Mouse (Mus musculus) cerebellum, adult 9-11 months (tissue): ENCODE data around the gene Sdr9c7.
"Not testable (repeated sequence)": the region's sequence is repeated elsewhere in the genome, so short reads cannot be mapped to it uniquely, and the experiment has no call there.

Experiments
- DNase-seq: peaks from one replicate; pipeline ENCODE4 v3.0.0; 2022

The Sdr9c7 gene

DNA sequence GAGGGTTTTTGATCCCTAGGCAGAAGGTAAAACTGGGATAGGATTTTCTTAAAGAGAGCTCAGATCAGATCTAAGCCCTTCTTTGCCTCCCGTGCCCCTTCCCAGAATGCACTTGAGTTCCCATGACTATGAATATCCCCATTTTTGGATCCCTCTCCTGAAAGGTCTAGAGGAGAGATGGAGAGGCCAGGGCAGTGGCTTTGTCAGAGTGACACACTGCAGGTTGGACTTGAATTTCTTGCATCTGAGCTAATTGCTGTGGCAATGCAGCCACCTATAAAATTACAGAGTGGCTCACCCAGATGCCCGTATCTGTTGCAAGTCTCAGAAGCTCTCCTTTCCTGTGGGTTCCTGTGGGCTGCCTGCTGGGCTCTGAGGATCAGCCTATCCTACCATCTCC is at the start of gene Sdr9c7:
Gene Sdr9c7, plus strand, starts transcription at position 301 of the 400 bp plus-strand sequence.
- no peak for DNase-seq

- DNase-seq: no peak
These were observed 48.7 kb upstream of the Sdr9c7 start, which contains the start of gene Rdh19 for GRCm38 (mm10) chr10:127849628-127850027. Rdh19 (plus strand) TSS chr10:127849928.

- peak; percentile 60 for DNase-seq
These were observed 41.9 kb upstream of the Sdr9c7 start for GRCm38 (mm10) chr10:127856376-127856775.

DNA sequence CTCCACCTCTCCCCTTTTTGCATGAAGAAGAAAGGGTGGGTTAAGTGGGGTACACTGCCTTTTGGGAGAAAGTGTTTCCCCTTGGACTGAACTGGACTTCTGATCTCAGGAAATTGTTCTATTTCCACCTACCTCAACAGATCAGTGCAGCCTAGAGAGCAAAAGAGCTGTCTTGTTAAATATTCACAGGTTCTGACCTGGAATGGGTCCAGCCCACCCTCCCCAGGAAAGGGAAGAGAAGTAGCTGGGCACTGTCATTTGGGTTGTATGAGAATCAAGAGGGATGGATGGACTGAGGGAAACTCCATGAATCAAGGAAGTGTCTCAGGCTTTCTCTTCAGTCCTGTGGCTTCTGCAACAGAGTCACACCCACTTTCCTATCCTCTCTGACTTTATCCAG is 33.4 kb upstream of the Sdr9c7 start:
- no peak for DNase-seq

DNA sequence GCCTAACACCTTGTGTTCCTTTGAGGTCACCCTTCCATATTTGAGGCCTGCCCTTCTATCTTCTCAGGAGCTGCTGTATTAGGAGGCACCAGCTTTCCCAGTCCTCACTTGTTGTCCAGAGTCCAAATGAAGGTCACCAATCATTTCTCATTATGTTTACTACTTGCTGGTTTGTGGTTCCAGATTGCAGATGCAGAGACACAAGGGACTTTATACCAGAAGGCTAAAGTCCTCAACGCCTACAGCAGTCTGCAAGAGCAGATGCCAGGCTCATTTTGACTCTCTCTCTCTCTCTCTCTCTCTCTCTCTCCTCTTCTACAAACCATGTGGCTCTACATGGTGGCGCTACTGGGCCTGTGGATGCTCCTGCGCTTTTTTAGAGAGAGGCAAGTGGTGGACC is 32.1 kb upstream of the Sdr9c7 start, which contains the start of gene Rdh16f2:
Gene Rdh16f2, plus strand, starts transcription at position 243 of the 400 bp plus-strand sequence.
- DNase-seq: no peak

DNA sequence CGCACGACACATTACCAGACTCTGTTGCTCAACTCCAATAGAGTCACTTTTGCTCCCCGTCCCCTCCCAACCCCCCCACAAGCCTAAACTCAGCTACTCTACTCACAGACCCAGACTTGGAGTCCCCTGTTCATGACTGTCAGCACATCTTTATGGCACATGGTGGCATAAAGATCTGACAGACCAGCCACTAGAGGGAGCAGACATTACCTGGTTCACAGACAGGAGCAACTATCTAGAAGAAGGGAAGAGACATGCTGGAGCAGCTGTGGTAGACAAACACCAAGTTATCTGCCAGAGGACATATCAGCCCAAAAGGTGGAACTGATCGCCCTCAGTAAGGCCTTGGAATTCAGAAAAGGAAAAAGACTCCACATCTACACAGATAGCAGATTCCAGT is 25.8 kb upstream of the Sdr9c7 start:
- DNase-seq: no peak

DNA sequence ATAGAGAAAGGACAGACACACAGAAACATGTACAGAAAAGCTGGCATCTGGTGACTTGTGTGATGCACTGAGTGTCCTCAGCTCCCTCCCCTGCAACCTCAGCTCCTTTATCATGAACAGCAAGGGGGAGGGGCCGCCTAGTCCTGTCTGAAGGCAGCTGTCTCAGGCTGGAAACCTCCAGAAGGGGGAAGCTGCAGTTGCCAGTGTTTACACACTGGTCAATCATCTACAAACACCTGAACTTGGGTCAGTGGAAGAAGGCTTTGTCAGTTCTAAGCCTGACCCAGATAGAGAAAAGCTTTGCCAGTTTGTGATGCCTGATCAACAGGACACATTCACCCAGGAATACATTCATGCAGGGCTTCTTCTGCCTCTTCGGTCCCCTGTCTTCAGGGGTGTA is 20.6 kb upstream of the Sdr9c7 start:
- DNase-seq: no peak

DNA sequence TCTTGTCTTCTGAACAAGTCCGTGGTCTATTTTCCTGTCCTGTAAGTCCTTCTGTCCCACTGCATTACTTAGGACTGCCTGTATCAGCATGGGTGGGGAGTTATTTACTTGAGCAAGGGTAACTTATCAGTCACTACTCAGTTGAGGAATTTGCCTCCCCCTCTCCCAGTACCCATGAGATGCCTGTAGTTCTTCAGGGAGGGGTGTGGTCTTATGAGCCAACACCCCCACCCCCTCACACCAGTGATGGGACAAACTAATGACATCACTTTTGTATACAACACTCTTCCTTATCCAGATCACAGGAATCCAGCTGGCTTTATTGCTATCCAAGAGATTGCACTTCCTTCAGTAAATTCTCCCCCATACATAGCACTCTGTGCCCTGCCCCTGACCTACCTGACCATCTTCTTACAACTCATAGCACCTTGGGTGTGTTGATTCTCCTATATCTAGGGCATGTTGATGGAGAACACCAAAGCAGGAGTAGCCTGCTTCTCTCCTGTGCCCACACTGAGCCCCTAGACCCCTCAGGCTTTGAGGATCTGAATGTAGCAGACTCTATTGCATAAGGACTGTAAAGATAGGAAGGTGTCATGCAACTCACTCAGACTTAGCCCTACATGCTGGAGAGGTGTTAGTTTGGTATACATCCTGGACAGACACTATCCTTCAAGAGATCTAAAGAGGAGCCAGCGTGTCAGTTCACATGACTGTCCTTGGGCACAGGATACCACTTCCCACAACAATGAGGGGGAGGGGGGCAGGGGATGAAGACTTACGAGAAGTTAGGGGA is 19.9 kb upstream of the Sdr9c7 start:
- no peak for DNase-seq

- no peak for DNase-seq
These were observed 19.1 kb upstream of the Sdr9c7 start for GRCm38 (mm10) chr10:127879155-127879688.

- no peak for DNase-seq
These were observed 17.3 kb upstream of the Sdr9c7 start for GRCm38 (mm10) chr10:127881041-127881440.

DNA sequence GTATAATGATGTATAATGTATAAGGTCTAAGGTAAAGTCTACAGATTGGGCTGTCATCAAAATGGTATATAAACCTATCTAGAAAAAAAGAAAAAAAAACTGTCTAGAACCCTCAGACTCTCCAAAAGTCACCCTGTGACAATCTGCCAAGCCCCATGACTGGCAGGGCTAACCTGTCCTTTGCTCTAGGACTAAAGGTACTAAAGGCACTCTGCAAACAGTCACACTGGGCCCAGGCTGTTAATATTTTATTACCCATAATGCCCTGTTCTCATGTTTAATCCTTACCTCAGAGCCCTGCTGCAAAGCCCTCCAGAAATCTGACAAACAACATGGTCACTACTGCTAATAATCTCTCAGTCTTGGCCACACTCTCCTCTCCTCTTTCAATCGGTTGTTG is 11.8 kb upstream of the Sdr9c7 start:
- DNase-seq: no peak

DNA sequence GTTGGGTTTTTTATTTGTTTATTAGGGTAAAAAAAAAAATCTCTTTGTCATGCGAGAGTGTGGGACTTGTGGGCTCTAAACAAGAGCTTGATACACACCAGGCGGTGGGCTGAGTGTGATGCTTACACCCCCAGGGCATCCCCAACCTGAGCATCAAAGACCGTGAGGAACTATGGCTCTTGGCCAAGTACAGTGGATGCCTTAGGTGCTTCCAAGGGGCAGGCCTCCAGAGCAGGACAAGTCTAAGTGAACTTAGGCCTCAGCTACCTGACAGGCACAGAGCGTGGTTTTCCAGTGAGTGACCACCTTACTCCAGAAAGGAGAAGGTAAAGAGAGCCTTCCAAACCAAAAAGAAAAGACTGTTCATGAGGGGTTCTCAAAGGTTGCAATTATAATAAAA is 11.3 kb upstream of the Sdr9c7 start:
- DNase-seq: no peak

- DNase-seq: no peak
These were observed 9.7 kb upstream of the Sdr9c7 start, which contains the start of gene Rdh7 for GRCm38 (mm10) chr10:127888605-127889004. Rdh7 (minus strand) TSS chr10:127888817.

DNA sequence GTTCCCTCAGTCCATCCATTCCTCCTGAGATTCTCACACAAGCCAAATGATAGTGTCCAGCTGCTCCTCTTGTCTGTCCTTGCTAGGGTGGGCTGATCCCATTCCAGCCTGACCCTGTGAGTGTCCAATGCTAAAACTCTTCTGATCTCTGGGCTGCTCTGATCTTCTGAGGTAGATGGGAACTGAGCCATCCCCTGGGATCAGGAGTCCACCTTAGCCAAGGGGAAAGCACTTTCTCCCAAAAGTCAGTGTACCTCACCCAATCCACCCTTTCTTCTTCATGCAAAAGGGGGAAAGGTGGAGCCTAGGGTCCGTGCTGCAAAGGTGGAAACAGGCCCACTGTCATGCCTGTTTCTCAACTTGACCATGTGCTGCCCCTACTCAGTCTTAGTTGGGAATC is 6.8 kb upstream of the Sdr9c7 start:
- no peak for DNase-seq

DNA sequence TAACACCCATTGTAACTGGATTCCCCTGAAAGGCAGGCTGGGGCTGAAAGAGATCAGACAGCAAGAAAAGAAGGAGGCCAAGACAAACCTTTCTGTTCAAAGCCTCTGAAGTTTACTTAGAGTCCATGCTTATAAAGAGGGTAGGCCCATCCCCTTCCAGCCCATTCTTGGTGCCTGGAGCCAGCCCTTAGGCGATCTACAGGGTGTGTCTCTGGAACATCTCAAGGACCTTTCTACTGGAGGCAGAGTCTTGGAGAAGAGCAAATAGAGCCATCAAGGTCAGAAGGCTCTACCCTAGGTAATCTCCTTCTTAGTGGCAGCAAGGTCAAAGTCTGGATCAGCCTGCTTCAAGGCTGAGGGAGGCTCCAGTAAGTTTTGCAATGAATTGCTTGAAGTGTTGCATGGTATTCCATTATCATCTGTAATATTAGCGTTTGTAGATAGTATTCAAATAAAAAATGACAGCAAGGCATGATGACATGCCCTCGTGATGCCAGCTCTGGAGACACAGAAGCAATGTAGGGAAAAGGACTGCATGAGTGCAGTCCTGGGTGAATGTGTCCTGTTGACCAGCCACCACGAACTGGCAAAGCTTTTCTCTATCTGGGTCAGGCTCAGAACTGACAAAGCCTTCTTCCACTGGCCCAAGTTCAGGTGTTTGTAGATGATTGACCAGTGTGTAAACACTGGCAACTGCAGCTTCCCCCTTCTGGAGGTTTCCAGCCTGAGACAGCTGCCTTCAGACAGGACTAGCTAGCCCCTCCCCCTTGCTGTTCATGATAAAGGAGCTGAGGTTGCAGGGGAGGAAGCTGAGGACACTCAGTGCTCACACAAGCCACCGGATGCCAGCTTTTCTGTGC is 4.9 kb upstream of the Sdr9c7 start:
- not testable (repeated sequence) for DNase-seq

DNA sequence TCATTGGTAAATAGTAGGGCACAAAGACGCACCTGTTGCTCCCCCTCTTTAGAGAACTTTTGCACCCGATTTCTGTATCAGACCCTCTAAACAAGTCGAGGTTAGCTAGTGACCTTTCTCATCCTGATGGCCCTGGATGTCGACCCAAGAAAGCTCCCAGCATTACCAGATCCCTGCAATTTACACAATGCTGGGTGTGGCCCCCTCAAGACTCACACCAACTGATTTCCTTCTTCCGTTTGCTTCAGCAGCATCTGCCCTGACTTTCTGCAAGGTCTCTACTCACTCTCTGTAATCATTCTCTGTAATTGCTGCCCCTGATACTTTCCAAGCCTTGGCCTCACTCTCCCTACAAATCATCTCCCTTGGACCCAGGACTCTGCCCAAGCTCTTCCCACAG is 1.6 kb upstream of the Sdr9c7 start:
- DNase-seq: no peak

DNA sequence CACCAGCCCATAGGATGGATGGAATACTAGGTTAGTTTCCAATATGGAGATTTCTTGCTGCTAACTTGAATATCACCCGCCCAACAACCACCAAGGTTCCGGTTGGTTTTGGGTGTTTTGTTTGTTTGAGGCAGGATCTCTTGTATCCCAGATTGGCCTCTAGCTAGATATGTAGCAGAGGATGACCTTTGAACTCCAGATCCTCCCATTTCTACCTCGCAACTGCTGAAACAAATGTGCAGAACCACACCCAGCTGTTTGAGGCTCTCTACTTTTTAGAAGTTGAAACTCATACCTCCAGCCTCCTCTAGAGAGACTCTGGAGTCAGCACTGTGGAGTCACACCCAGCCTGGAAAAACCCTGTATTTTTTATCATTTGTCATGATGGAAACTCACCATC is 812 bp upstream of the Sdr9c7 start:
- no peak for DNase-seq

GRCm38 (mm10) chr10:127899783-127900182 is 1.5 kb downstream of the Sdr9c7 start:
- no peak for DNase-seq

GRCm38 (mm10) chr10:127901751-127902150 is 3.4 kb downstream of the Sdr9c7 start:
- no peak for DNase-seq

DNA sequence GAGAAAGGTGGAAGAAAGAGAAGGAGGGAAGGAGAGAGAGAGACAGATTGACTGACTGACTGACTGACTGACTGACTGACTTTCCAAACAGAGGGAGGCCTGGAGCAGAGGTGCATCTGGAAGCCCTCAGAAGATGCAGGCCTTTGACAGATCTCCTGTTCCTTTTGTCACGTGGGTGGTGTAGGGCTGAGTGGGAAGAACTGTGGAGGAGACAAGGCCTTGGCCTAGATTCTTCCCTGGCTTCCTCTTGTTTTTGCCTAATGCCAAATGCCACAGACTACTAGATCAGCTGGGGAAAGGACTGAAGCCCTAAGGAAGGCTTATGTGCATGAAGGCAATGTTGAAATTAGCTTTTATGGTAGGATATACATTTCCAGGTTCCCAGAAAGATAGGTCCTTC is 4.8 kb downstream of the Sdr9c7 start:
- DNase-seq: no peak

DNA sequence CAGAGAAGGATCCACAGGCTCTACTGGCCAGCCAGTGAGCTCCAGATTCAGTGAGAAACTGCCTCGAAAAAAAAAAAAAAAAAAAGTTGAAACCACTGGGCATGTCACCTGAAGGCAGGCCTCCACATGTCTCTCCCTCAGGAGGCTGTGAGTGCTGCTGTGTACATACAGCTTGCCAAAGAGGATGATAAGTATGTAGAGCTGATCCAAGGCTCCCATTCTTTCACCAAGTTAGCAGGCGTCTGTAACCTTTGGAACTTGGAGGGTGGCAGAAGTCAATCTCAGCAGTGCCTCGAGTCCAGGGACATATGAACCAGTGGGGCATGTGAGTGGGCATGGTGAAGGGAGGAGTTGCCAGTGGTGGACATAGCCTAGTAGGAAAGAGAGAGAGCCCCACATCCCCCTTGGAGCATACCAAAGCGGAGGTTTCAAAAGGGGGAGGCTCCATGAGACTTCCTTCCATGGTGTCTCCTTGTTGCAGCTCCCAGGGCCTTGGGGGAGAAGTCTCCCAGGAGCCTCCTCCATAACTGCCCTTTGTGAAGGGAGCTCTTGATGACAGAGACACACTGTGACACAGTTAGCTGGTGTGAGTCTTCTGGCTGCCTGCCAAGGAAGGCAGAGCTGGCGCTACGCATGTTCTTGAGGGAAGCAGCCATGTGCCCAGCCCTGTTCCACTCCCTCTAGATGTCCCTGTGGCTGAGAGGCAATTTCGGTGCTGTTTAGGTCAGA is 6.6 kb downstream of the Sdr9c7 start:
- no peak for DNase-seq

- no peak for DNase-seq
These were observed 7.8 kb downstream of the Sdr9c7 start for GRCm38 (mm10) chr10:127906138-127906537.

- DNase-seq: no peak
These were observed 9.2 kb downstream of the Sdr9c7 start for GRCm38 (mm10) chr10:127907386-127907951.
